Mouse (Mus musculus) hindbrain, embryonic 11.5 days (tissue): ENCODE measurements around the gene Vapb. TPM values are rescaled to one million over a fixed set of nuclear protein-coding genes. Genes with fewer than 3 reads are reported as not detected.

ENCODE experiments used
- ATAC-seq: fragments of 200-750 bp; cut with Nextera tagmentation; 2 replicates; pipeline ENCODE4 v1.8.0; 2017; ENCODE audit warnings: mild to moderate bottlenecking, moderate TSS enrichment, moderate library complexity; ENCODE audit not compliant: low FRiP score
- DNase-seq: peaks from one replicate; pipeline ENCODE4 v3.0.0-alpha.2; 2015; ENCODE audit warnings: low spot score
- H3K27ac ChIP-seq: fragments of 300-500 bp; sonication (generic); 2 replicates; pipeline ENCODE4 v1.5.1; 2014; ENCODE audit warnings: mild to moderate bottlenecking, low read depth, low read length
- H3K27me3 ChIP-seq: fragments of 300-500 bp; sonication (generic); 2 replicates; pipeline ENCODE4 v1.6.1; 2014; ENCODE audit warnings: mild to moderate bottlenecking, low read length, moderate library complexity, mixed read lengths; ENCODE audit not compliant: control insufficient read depth, insufficient read depth
- H3K36me3 ChIP-seq: fragments of 300-500 bp; sonication (generic); 2 replicates; pipeline ENCODE4 v1.6.1; 2014; ENCODE audit warnings: mild to moderate bottlenecking, low read length, moderate library complexity, mixed read lengths; ENCODE audit not compliant: control insufficient read depth, insufficient read depth
- H3K4me1 ChIP-seq: fragments of 300-500 bp; sonication (generic); replicated peaks from 2 replicates; pipeline ENCODE4 v1.6.1; 2014; ENCODE audit warnings: low read length, mixed read lengths; ENCODE audit not compliant: control insufficient read depth, insufficient read depth
- H3K4me2 ChIP-seq: fragments of 300-500 bp; sonication (generic); replicated peaks from 2 replicates; pipeline ENCODE4 v1.6.1; 2014; ENCODE audit warnings: mild to moderate bottlenecking, low read depth, low read length
- H3K4me3 ChIP-seq: fragments of 300-500 bp; sonication (generic); 2 replicates; pipeline ENCODE4 v1.5.1; 2014; ENCODE audit warnings: low read depth, low read length
- H3K9ac ChIP-seq: fragments of 300-500 bp; sonication (generic); 2 replicates; pipeline ENCODE4 v1.6.1; 2014; ENCODE audit warnings: low read depth, low read length
- H3K9me3 ChIP-seq: fragments of 300-500 bp; sonication (generic); 2 replicates; pipeline ENCODE4 v1.6.1; 2016; ENCODE audit warnings: low read length; ENCODE audit not compliant: control insufficient read depth
- WGBS: fragments of 180-500 bp; shearing (Covaris S2); extraction: QIAGEN DNeasy Blood & Tissue Kit; methylation state at CpG from one replicate; pipeline ENCODE4 v1.1.7; 2014; 5-methylcytosine and 5-hydroxymethylcytosine counted together
- polyA plus RNA-seq: library from polyadenylated mRNA; unstranded; fragments of >200 nt; fragmentation: Nextera tagmentation; extraction: Ambion mirVana; gene quantifications from 2 replicates; pipeline ENCODE4 v1.2.1, GENCODE M21; 2014

Gene Vapb
- polyA plus RNA-seq, 1 experiment from 2014 or later, result 18.1 TPM

DNA sequence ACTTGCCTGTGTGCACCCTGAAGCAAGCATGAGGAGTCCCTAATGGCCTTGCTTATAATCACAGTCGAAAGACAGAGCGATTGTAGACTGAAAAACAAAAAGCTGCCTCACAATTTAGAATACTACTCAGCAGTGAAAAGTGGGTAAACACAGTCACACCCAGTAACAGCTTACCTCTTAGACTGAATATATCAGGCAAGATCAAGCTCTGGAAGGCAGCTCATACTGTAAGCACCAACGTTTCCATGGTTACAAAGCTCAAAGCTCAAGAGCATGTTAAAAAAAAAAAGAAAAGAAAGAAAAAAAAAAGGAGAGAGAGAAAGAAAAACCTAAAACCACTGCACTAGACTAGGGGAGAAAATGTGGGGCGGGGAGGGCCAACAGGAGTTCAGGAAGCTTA lies 89.0 kb downstream of the Vapb start:
- ATAC-seq, result no peak
- H3K9ac ChIP-seq, result no peak overlapping the region
- H3K4me3 ChIP-seq, result no peak overlapping the region
- no peaks in the 10 kb centered on the region for H3K36me3 ChIP-seq
- H3K27me3 ChIP-seq, result no peaks in the 10 kb centered on the region
- no peaks in the 10 kb centered on the region for H3K4me1 ChIP-seq
- WGBS, result 89% methylated on average over 4 of the region's 4 CpGs
- H3K4me2 ChIP-seq, result no peak overlapping the region
- H3K9me3 ChIP-seq, result no peaks in the 10 kb centered on the region
- no peak for DNase-seq
- H3K27ac ChIP-seq, result no peak overlapping the region

GRCm38 (mm10) chr2:173827228-173827627 lies 89.9 kb downstream of the Vapb start:
- WGBS, result 94% methylated on average over 9 of the region's 9 CpGs
- no peak for ATAC-seq

GRCm38 (mm10) chr2:173828134-173828533 lies 90.8 kb downstream of the Vapb start:
- Histone ChIP-seq H3K27ac (no peak overlapping the region), H3K36me3 (no peaks in the 10 kb centered on the region), H3K27me3 (no peaks in the 10 kb centered on the region), H3K9ac (no peak overlapping the region), H3K9me3 (no peaks in the 10 kb centered on the region), H3K4me1 (no peaks in the 10 kb centered on the region), H3K4me3 (no peak overlapping the region), H3K4me2 (no peak overlapping the region)
- ATAC-seq, result no peak
- 87% methylated on average over 6 of the region's 6 CpGs for WGBS
- no peak for DNase-seq

More at GRCm38 (mm10) chr2:173827228-173827627, 89.9 kb downstream of the Vapb start:
- Histone ChIP-seq H3K4me3 (no peak overlapping the region), H3K27me3 (no peaks in the 10 kb centered on the region), H3K27ac (no peak overlapping the region), H3K4me2 (no peak overlapping the region), H3K9me3 (no peaks in the 10 kb centered on the region), H3K4me1 (no peaks in the 10 kb centered on the region), H3K9ac (no peak overlapping the region), H3K36me3 (no peaks in the 10 kb centered on the region)
- no peak for DNase-seq

GRCm38 (mm10) chr2:173832828-173833492 lies 95.6 kb downstream of the Vapb start:
- DNase-seq (no peak), ATAC-seq (no peak)
- Histone ChIP-seq H3K36me3 (no peaks in the 10 kb centered on the region), H3K9ac (no peak overlapping the region), H3K9me3 (no peaks in the 10 kb centered on the region), H3K4me3 (no peak overlapping the region), H3K4me2 (no peak overlapping the region), H3K27ac (no peak overlapping the region), H3K4me1 (no peaks in the 10 kb centered on the region), H3K27me3 (no peaks in the 10 kb centered on the region)
- WGBS, result 77% methylated on average over 7 of the region's 7 CpGs

Other genes starting within 250 kb of the Vapb start
- gene 1700021F07Rik, start 214.9 kb upstream of the Vapb start, polyA plus RNA-seq, result not detected in 2 replicates
- gene Ankrd60, start 159.1 kb upstream of the Vapb start, polyA plus RNA-seq, result not detected in 2 replicates
- 42.3 and 44.6 TPM in 2 replicates for gene Rab22a, start 77.8 kb upstream of the Vapb start, polyA plus RNA-seq
- not detected in 2 replicates for gene 1700010B08Rik, start 18.1 kb upstream of the Vapb start, polyA plus RNA-seq